Mouse (Mus musculus) embryonic facial prominence, embryonic 14.5 days (tissue): Measurements from ENCODE around the gene Heg1. TPM values are rescaled to one million over a fixed set of nuclear protein-coding genes. Genes with fewer than 3 reads are reported as not detected.

ENCODE experiments used
- ATAC-seq: fragments of 200-750 bp; cut with Nextera tagmentation; 2 replicates; pipeline ENCODE4 v1.8.0; 2017; ENCODE audit warnings: low read depth, moderate number of reproducible peaks, moderate TSS enrichment
- DNase-seq: peaks from one replicate; pipeline ENCODE4 v3.0.0-alpha.2; 2015; ENCODE audit warnings: low spot score
- H3K27ac ChIP-seq: fragments of 300-500 bp; sonication (generic); replicated peaks from 2 replicates; pipeline ENCODE4 v1.5.1; 2014; ENCODE audit warnings: low read depth, mild to moderate bottlenecking, low read length, moderate library complexity
- H3K27me3 ChIP-seq: fragments of 300-500 bp; sonication (generic); replicated peaks from 2 replicates; pipeline ENCODE4 v1.6.1; 2014; ENCODE audit warnings: low read length; ENCODE audit not compliant: control insufficient read depth, insufficient read depth
- H3K36me3 ChIP-seq: fragments of 300-500 bp; sonication (generic); 2 replicates; pipeline ENCODE4 v1.6.1; 2014; ENCODE audit warnings: low read length, mixed read lengths; ENCODE audit not compliant: control insufficient read depth, insufficient read depth
- H3K4me1 ChIP-seq: fragments of 300-500 bp; sonication (generic); 2 replicates; pipeline ENCODE4 v1.6.1; 2014; ENCODE audit warnings: antibody characterized with exemption, low read length; ENCODE audit not compliant: control insufficient read depth, insufficient read depth
- H3K4me2 ChIP-seq: fragments of 300-500 bp; sonication (generic); 2 replicates; pipeline ENCODE4 v1.6.1; 2014; ENCODE audit warnings: low read depth, mild to moderate bottlenecking, low read length, moderate library complexity, mixed read lengths
- H3K4me3 ChIP-seq: fragments of 300-500 bp; sonication (generic); 2 replicates; pipeline ENCODE4 v1.5.1; 2014; ENCODE audit warnings: low read depth, mild to moderate bottlenecking, low read length
- H3K9ac ChIP-seq: fragments of 300-500 bp; sonication (generic); 2 replicates; pipeline ENCODE4 v1.6.1; 2014; ENCODE audit warnings: low read depth, mild to moderate bottlenecking, low read length, moderate library complexity, mixed read lengths
- H3K9me3 ChIP-seq: fragments of 300-500 bp; sonication (generic); 2 replicates; pipeline ENCODE4 v1.6.1; 2016; ENCODE audit warnings: low read length; ENCODE audit not compliant: control insufficient read depth
- WGBS: fragments of 180-500 bp; shearing (Covaris S2); extraction: QIAGEN DNeasy Blood & Tissue Kit; methylation state at CpG from one replicate; pipeline ENCODE4 v1.1.7; 2014; 5-methylcytosine and 5-hydroxymethylcytosine counted together
- polyA plus RNA-seq: library from polyadenylated mRNA; unstranded; fragments of >200 nt; fragmentation: Nextera tagmentation; extraction: Ambion mirVana; gene quantifications from 2 replicates; pipeline ENCODE4 v1.2.1, GENCODE M21; 2014

Gene Heg1
- polyA plus RNA-seq, 1 experiment from 2014 or later, result 24.6 TPM

DNA sequence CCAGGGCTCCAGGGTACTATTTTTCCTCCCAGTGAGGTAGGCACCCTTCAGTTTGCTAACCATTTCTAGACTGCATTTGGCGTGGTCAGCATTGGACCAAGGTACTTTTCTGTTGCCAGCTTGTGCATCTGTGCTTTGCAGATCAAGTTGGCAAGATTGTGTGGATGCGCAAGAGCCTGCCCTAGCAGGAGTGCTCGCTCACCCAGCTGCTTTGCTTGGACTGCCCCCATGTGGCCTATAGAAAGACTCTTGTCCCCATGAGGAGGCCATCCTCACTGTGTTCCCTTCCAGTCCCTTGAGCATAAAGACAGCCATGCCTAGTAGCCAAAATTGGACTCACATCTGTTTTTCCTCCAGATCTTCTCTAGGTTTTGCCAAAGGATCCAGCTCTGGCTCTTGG is 55.6 kb downstream of the Heg1 start:
- Histone ChIP-seq H3K4me3 (no peak overlapping the region), H3K27me3 (no peaks in the 10 kb centered on the region), H3K9ac (no peak overlapping the region), H3K27ac (0 out of 2 replicates have a peak overlapping the region, but pooled peaks have one; percentile 3), H3K4me2 (no peak overlapping the region), H3K36me3 (peaks cover 16% of the 10 kb centered on the region; the same call in 1 of the 2 replicates), H3K4me1 (0 out of 2 replicates have a peak, but pooled peaks cover 13% of the 10 kb centered on the region), H3K9me3 (no peaks in the 10 kb centered on the region)
- WGBS, result 42% methylated on average over 3 of the region's 3 CpGs
- peak; percentile 48; the same call in 1 of the 2 replicates for ATAC-seq
- peak; percentile 86 for DNase-seq

DNA sequence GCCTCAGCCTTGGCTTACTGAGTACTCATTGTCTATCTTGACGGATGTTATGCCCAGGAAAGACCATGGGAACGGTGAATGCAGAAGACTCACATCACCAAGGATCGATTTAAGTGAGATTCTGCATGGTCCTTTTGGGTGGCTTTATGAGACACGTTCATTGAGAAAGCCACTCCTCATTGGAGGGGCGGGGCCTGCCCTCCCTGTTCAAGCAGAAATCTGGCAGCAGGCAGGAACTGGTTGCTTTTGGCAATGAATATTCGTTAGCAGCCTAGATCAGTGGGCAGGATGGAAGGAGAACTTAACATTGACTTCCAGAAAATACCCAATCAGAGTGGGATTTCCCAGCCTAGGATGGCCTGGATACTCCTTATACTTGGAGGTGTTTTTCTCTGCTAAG is 56.2 kb downstream of the Heg1 start:
- ATAC-seq (no peak), DNase-seq (no peak)
- H3K4me1 ChIP-seq, result 0 out of 2 replicates have a peak, but pooled peaks cover 13% of the 10 kb centered on the region
- H3K4me2 ChIP-seq, result no peak overlapping the region
- WGBS, result 60% methylated on average over 6 of the region's 6 CpGs
- H3K9ac ChIP-seq, result no peak overlapping the region
- H3K9me3 ChIP-seq, result no peaks in the 10 kb centered on the region
- H3K27ac ChIP-seq, result no peak overlapping the region
- no peaks in the 10 kb centered on the region for H3K27me3 ChIP-seq
- peaks cover 16% of the 10 kb centered on the region; the same call in 1 of the 2 replicates for H3K36me3 ChIP-seq
- no peak overlapping the region for H3K4me3 ChIP-seq

DNA sequence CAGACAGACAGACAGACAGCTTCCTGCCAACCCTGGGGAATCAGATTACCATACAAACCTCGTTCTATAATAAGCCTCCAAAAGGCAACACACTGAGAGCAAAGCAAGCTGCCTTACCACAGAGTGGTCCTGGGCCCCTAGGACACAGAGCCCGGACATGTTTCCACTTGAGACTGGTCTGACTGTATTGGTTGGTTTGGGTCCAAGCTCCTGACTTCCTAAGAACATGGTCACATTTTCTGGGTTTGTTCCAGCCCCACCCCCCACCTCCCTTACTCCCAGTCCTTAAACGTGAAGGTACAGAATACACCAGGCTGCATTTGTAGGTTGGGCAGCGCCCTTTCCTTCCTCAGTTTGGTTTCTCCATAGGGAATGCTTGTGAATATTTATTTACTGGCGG is 57.6 kb downstream of the Heg1 start:
- no peak overlapping the region for H3K4me2 ChIP-seq
- no peak overlapping the region for H3K27ac ChIP-seq
- H3K9me3 ChIP-seq, result no peaks in the 10 kb centered on the region
- no peak; the same call in 1 of the 2 replicates for ATAC-seq
- DNase-seq, result peak; percentile 43
- H3K4me1 ChIP-seq, result 0 out of 2 replicates have a peak, but pooled peaks cover 13% of the 10 kb centered on the region
- peaks cover 16% of the 10 kb centered on the region; the same call in 1 of the 2 replicates for H3K36me3 ChIP-seq
- 43% methylated on average over 5 of the region's 5 CpGs for WGBS
- no peaks in the 10 kb centered on the region for H3K27me3 ChIP-seq
- H3K9ac ChIP-seq, result no peak overlapping the region
- no peak overlapping the region for H3K4me3 ChIP-seq

DNA sequence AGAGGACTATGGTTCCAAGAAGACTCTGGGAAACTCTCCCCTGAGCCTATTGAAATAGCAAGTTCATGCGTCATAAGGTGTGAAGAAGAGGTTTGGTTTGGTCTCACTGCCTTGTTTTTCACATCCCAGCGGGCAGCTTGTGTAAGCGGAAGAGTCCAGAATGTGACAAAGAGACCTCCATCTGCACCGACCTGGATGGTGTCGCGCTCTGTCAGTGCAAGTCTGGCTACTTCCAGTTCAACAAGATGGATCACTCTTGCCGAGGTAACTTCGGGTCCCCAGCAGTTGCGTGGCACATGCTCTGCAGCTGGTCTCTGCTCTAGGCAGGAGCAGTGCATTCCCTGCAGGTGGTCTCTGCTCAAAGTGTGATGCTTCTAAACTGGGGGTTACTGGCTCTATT is 58.1 kb downstream of the Heg1 start:
- ATAC-seq (no peak), DNase-seq (no peak)
- 69% methylated on average over 9 of the region's 9 CpGs for WGBS

DNA sequence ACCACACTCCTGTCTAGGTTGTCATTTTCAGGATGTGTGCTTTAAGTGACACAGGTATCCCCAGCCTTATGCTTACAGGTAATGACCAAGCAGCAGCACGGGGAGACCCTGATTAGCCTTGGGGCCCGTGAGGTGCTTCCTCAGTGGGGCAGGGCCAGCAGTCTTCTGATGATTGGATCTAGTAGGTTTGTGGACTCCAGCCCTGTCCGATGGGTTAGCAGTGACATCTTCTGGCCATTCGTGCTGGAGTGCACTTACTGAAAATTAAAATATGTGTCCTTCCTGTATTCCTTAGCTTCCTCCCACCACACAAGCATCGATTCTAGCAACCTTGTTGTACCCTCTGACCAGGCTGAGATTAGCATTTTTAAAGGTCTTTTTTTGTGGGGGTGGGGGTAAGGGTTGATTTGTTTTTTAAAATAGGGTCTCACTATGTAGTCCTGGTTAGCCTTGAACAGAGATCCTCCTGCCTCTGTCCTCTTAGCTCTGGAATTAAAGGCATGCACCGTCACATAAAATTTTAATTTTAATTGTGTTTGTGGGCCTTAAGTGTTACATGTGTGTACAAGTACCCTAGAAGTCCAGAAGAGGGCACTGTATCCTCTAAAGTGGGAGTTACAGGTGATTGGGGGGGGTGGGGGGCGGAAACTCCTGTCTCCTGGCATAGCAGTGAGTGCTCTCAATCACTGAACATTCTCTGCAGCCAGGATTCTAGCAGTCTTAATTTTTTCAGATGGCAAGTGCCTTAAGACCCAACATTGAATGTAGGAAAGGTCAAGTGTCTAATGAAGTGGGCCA is 60.7 kb downstream of the Heg1 start:
- peaks cover 16% of the 10 kb centered on the region; the same call in 1 of the 2 replicates for H3K36me3 ChIP-seq
- H3K9me3 ChIP-seq, result no peaks in the 10 kb centered on the region
- H3K9ac ChIP-seq, result no peak overlapping the region
- DNase-seq (peak; percentile 50), ATAC-seq (peak; percentile 15; the same call in 1 of the 2 replicates)
- H3K27ac ChIP-seq, result no peak overlapping the region
- no peak overlapping the region for H3K4me3 ChIP-seq
- H3K4me2 ChIP-seq, result no peak overlapping the region
- H3K27me3 ChIP-seq, result no peaks in the 10 kb centered on the region
- 51% methylated on average over 7 of the region's 7 CpGs for WGBS
- 0 out of 2 replicates have a peak, but pooled peaks cover 8% of the 10 kb centered on the region for H3K4me1 ChIP-seq

More for the DNA sequence above, 58.1 kb downstream of the Heg1 start:
- Histone ChIP-seq H3K4me1 (0 out of 2 replicates have a peak, but pooled peaks cover 13% of the 10 kb centered on the region), H3K4me2 (no peak overlapping the region), H3K9me3 (no peaks in the 10 kb centered on the region), H3K9ac (no peak overlapping the region), H3K27me3 (no peaks in the 10 kb centered on the region), H3K4me3 (no peak overlapping the region), H3K36me3 (peaks cover 16% of the 10 kb centered on the region; the same call in 1 of the 2 replicates), H3K27ac (no peak overlapping the region)

DNA sequence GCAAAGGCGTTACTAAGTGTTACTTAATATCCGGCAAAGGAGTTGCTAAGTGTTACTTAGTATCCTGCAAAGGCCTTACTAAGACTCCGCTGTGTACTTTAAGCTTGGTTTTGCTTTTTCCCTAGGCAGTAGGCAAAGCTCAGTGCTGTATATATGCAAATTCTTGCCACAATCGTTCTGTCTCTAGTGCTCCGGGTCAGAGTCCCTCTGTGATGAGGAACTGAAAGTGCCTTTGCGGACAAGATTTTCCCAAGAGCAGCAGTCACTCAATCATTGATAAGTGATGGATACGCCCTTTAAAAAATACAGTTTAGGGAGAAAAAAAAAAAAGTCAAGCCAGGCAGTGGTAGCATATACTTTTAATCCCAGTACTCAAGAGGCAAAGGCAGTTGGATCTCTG is 61.3 kb downstream of the Heg1 start:
- Histone ChIP-seq H3K9ac (no peak overlapping the region), H3K9me3 (no peaks in the 10 kb centered on the region), H3K27me3 (no peaks in the 10 kb centered on the region), H3K4me1 (0 out of 2 replicates have a peak, but pooled peaks cover 8% of the 10 kb centered on the region), H3K4me3 (no peak overlapping the region), H3K36me3 (peaks cover 16% of the 10 kb centered on the region; the same call in 1 of the 2 replicates), H3K27ac (no peak overlapping the region), H3K4me2 (no peak overlapping the region)
- 86% methylated on average over 7 of the region's 7 CpGs for WGBS
- no peak for DNase-seq
- ATAC-seq, result no peak

DNA sequence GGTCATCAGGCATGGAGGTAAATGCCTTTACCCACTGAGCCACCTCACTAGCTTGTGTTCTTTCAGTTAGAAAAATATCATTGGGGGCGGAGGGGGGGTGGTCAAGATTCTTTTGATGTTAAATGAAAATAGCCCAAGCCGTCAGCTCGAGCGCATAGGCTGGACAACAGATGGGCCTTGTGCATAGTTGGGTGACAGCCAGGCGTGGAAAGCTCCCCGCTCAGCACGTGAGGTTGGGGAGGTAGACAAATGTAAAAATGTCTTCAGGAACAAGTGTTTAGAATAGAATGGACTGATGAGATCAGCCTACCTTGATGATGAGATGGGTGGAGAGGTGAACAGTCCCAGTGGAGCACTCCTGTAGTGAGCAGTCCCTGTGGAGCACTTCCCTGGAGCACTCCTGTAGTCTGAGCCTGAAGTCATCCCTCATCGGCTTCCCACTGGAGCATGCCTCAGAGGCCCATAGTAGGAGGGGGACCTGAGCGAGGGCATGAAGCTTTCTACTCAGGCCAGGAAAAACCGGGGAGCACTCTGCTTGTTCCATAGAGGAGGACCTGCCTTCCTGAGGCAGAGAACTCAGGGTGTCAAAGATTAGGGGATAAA is 62.0 kb downstream of the Heg1 start:
- Histone ChIP-seq H3K9ac (no peak overlapping the region), H3K4me2 (no peak overlapping the region), H3K9me3 (no peaks in the 10 kb centered on the region), H3K27ac (no peak overlapping the region), H3K36me3 (peaks cover 22% of the 10 kb centered on the region), H3K4me3 (no peak overlapping the region), H3K4me1 (0 out of 2 replicates have a peak, but pooled peaks cover 8% of the 10 kb centered on the region), H3K27me3 (no peaks in the 10 kb centered on the region)
- no peak for ATAC-seq
- 74% methylated on average over 10 of the region's 10 CpGs for WGBS
- DNase-seq, result no peak

DNA sequence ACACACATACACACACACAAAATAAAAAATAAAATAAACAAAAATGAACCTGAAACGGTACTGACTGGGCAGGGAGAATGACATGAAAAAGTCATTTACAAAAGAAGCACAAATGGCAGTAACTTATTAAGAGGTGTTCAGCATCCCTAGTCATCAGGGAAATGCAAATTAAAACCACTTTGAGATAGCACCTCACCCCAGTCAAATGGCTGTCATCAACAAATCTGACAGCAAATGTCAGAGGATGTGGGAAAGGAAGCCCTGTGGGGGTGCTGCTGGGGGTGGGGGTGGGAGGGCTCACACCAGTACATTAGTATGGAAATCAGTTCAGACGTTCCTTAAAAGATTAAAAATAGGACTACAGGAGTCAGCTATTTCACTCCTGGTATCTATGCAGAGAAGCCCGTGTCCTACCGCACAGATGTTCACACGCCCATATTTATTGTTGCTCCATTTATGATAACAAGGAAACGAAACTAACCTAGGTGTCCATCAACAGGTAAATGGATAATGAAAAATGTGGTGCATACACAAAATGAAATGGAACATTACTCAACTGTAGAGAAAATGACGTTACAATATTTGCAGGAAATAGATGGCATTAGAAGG is 63.3 kb downstream of the Heg1 start:
- Histone ChIP-seq H3K4me2 (no peak overlapping the region), H3K27me3 (no peaks in the 10 kb centered on the region), H3K9ac (no peak overlapping the region), H3K36me3 (peaks cover 25% of the 10 kb centered on the region), H3K9me3 (no peaks in the 10 kb centered on the region), H3K4me3 (no peak overlapping the region), H3K4me1 (no peaks in the 10 kb centered on the region), H3K27ac (no peak overlapping the region)
- WGBS, result 56% methylated on average over 7 of the region's 7 CpGs
- no peak for DNase-seq
- ATAC-seq, result no peak
